Mouse (Mus musculus) kidney, adult 2 months (tissue): ENCODE results near the gene Abcd1. TPM values are rescaled to one million over a fixed set of nuclear protein-coding genes. Genes with fewer than 3 reads are reported as not detected.

Experiments used
- DNase-seq: peaks from one replicate; pipeline ENCODE4 v3.0.0; 2021
- H3K27ac ChIP-seq: fragments of 200-500 bp; 2 replicates; pipeline ENCODE4 v1.5.1; 2012; ENCODE audit warnings: low read depth, low read length, control low read depth, inconsistent platforms; ENCODE audit not compliant: insufficient read depth
- H3K27me3 ChIP-seq: fragments of 200-500 bp; replicated peaks from 2 replicates; pipeline ENCODE4 v1.6.1; 2012; ENCODE audit warnings: mild to moderate bottlenecking, moderate library complexity, low read length, inconsistent platforms; ENCODE audit not compliant: control insufficient read depth, insufficient read depth
- H3K36me3 ChIP-seq: fragments of 200-500 bp; 2 replicates; pipeline ENCODE4 v1.6.1; 2012; ENCODE audit warnings: mild to moderate bottlenecking, moderate library complexity, low read length, inconsistent platforms; ENCODE audit not compliant: control insufficient read depth, insufficient read depth
- H3K4me1 ChIP-seq: fragments of 200-500 bp; 2 replicates; pipeline ENCODE4 v1.6.1; 2011; ENCODE audit warnings: low read length; ENCODE audit not compliant: control insufficient read depth, insufficient read depth
- H3K4me3 ChIP-seq: fragments of 200-500 bp; 2 replicates; pipeline ENCODE4 v1.5.1; 2011; ENCODE audit warnings: mild to moderate bottlenecking, low read depth, low read length, control low read depth; ENCODE audit not compliant: insufficient read depth
- CTCF ChIP-seq: fragments of 200-500 bp; conservative IDR thresholded peaks from 2 replicates; pipeline ENCODE4 v1.5.1; 2011; ENCODE audit warnings: low read depth, mild to moderate bottlenecking, control low read depth, low read length, moderate library complexity, mixed read lengths; ENCODE audit not compliant: insufficient read depth, insufficient read length
- POLR2A ChIP-seq: fragments of 200-500 bp; IDR thresholded peaks from one replicate; pipeline ENCODE4 v1.6.1; 2011; ENCODE audit warnings: low read depth, low read length, control low read depth
- WGBS: fragments of 180-500 bp; shearing (Covaris S2); methylation state at CpG from one replicate; pipeline ENCODE4 v1.1.7; 2018; 5-methylcytosine and 5-hydroxymethylcytosine counted together
- polyA plus RNA-seq: library from polyadenylated mRNA; depleted of rRNA; stranded (reverse); fragments of >200 nt; gene quantifications from 2 replicates; pipeline ENCODE4 v1.2.3, GENCODE M21; 2012; rRNA removed

The Abcd1 gene
- polyA plus RNA-seq, 1 experiment: 20.0 TPM

GRCm38 (mm10) chrX:73774168-73774760 is 57.9 kb downstream of the Abcd1 start, which contains the start of gene Srpk3:
Srpk3 (plus strand) TSS chrX:73774405.
- H3K27ac ChIP-seq: no peak within 1 kb of the TSS
- TF ChIP-seq CTCF (no peak), POLR2A (no peak)
- no peaks in the 10 kb centered on the region for H3K4me1 ChIP-seq
- 8% methylated on average over 9 of the region's 9 CpGs for WGBS
- H3K36me3 ChIP-seq: no peaks in the 10 kb centered on the region; the same call in 1 of the 2 replicates
- H3K4me3 ChIP-seq: no peak within 1 kb of the TSS
- H3K27me3 ChIP-seq: no peaks in the 10 kb centered on the region
- DNase-seq: peak; percentile 17

GRCm38 (mm10) chrX:73774802-73775483 is 58.5 kb downstream of the Abcd1 start:
- no peak overlapping the region for H3K4me3 ChIP-seq
- no peak for TF ChIP-seq POLR2A
- H3K27ac ChIP-seq: no peak overlapping the region

DNA sequence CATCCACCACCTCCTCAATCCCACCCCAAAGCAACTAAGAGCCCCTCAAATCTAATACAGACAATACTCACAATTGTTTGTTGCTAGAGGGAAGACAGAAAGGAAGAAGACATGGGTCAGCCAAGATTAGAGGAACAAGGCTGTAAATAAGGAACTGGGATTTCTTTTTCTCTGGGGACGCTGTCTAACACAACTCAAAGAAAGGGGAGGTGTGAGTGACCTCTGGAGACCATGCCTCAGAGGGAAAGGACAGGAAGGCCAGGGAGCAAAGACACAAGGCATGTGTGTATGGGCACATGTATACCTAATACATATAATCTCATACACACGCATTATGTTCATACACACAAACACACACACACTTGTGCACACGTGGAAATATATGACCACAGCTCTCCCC is 65.8 kb downstream of the Abcd1 start:
- Histone ChIP-seq H3K27ac (no peak overlapping the region), H3K4me3 (no peak overlapping the region), H3K4me1 (peaks cover 8% of the 10 kb centered on the region; the same call in 1 of the 2 replicates), H3K27me3 (no peaks in the 10 kb centered on the region), H3K36me3 (peaks cover 1% of the 10 kb centered on the region; the same call in 1 of the 2 replicates)
- 77% methylated on average over 3 of the region's 3 CpGs for WGBS
- DNase-seq: no peak
- TF ChIP-seq POLR2A: no peak
- no peak for TF ChIP-seq CTCF

More at GRCm38 (mm10) chrX:73774802-73775483, 58.5 kb downstream of the Abcd1 start:
- peaks cover 1% of the 10 kb centered on the region; the same call in 1 of the 2 replicates for H3K36me3 ChIP-seq
- DNase-seq: peak; percentile 20
- no peaks in the 10 kb centered on the region for H3K4me1 ChIP-seq
- no peaks in the 10 kb centered on the region for H3K27me3 ChIP-seq
- 63% methylated on average over 10 of the region's 10 CpGs for WGBS

- peak; percentile 58 for DNase-seq
- peak overlapping the region; percentile 62 for H3K4me3 ChIP-seq
- TF ChIP-seq POLR2A (no peak), CTCF (no peak)
- peak overlapping the region; percentile 84 for H3K27ac ChIP-seq
- H3K36me3 ChIP-seq: no peaks in the 10 kb centered on the region; the same call in 1 of the 2 replicates
- no peaks in the 10 kb centered on the region for H3K27me3 ChIP-seq
- peaks cover 8% of the 10 kb centered on the region; the same call in 1 of the 2 replicates for H3K4me1 ChIP-seq
These were observed 69.3 kb downstream of the Abcd1 start for GRCm38 (mm10) chrX:73785666-73786065.

DNA sequence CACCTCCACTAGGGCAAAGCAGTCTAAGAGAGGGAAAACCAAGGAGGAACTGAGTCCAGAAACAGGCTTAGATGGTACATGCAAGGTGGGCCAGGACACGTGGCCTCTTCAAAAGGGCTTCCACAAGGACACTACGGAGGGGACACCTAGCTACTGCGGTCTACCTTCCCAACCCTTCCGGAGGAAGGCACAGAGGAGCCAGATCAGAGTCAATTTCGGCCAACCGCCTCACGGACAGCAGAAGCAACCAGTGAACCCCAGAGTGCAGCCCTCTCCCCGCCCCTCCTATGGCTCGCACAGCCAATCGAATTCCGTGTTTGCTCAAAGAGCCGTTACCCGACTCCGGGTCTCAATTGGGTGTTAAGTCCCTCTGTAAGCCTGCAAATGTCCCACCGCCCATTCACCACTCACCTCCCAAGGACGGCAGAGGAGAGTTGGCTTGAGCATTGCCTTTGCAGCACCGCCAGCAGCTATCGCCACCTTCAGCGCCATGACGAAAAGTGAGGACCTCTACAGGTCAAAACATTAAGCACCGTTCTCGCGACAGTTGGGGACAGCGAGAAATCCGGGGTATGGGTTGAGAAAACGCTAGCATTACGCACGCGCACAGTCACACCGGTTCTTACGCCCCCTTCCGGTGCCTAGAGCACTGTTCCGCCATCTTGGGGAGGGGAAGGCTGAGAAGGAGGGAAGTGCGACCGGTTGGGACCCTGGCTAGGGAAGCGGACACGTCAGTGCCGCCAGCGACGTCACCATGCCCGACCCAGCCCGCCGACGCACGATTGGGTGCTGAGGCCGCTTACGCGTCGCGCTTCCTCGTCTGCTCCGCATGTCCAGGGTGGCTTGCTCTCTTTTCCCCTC is 70.2 kb downstream of the Abcd1 start, which contains the start of the genes Idh3g and Ssr4:
Idh3g (minus strand) TSS at position 534 of the 861 bp plus-strand sequence.
Ssr4 (plus strand) TSS at position 665 of the 861 bp plus-strand sequence.
- Histone ChIP-seq H3K4me3 (peak within 1 kb of the TSS; percentile 62), H3K27ac (peak within 1 kb of the TSS; percentile 84), H3K27me3 (no peaks in the 10 kb centered on the region), H3K36me3 (no peaks in the 10 kb centered on the region; the same call in 1 of the 2 replicates), H3K4me1 (peaks cover 8% of the 10 kb centered on the region; the same call in 1 of the 2 replicates)
- TF ChIP-seq POLR2A: no peak
- TF ChIP-seq CTCF: no peak
- peak; percentile 97 for DNase-seq
- WGBS: under 1% methylated on average over 34 of the region's 52 CpGs

DNA sequence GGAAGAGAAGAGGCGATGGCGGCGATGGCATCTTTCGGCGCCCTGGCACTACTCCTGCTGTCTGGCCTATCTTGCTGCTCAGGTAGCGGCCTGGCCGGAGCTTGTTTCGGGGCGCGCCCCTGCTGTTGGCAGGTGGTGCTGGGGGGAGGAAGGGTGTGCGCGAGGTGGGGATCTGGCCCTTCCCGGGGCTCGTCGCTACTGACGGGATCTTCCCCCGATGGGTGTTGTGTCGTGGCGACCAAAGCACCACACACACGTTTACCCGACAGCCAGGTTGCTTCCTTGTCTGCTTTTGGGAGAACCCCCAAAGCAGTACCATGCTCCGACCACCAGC is 70.8 kb downstream of the Abcd1 start:
- TF ChIP-seq POLR2A (no peak), CTCF (no peak)
- Histone ChIP-seq H3K4me1 (peaks cover 8% of the 10 kb centered on the region; the same call in 1 of the 2 replicates), H3K36me3 (no peaks in the 10 kb centered on the region; the same call in 1 of the 2 replicates), H3K4me3 (peak overlapping the region; percentile 62), H3K27ac (peak overlapping the region; percentile 69), H3K27me3 (no peaks in the 10 kb centered on the region)
- no peak for DNase-seq
- 0% methylated on average over 18 of the region's 22 CpGs for WGBS

Other genes starting within 250 kb of the Abcd1 start
- 277 and 333 TPM in 2 replicates for gene Bgn, start 233.0 kb upstream of the Abcd1 start, polyA plus RNA-seq
- 0.11 and 0.13 TPM in 2 replicates for gene Atp2b3, start 213.5 kb upstream of the Abcd1 start, polyA plus RNA-seq
- 8.4 and 9.2 TPM in 2 replicates for gene Dusp9, start 77.2 kb upstream of the Abcd1 start, polyA plus RNA-seq
- gene Pnck, start 56.5 kb upstream of the Abcd1 start, polyA plus RNA-seq: 1.3 and 2.3 TPM in 2 replicates
- gene Slc6a8, start 43.4 kb upstream of the Abcd1 start, polyA plus RNA-seq: 228 and 237 TPM in 2 replicates
- gene Bcap31, start 422 bp upstream of the Abcd1 start, polyA plus RNA-seq: 81.7 and 111 TPM in 2 replicates
- 0.58 and 0.83 TPM in 2 replicates for gene Plxnb3, start 40.5 kb downstream of the Abcd1 start, polyA plus RNA-seq
- 2.6 and 4.0 TPM in 2 replicates for gene Srpk3, start 57.8 kb downstream of the Abcd1 start, polyA plus RNA-seq
- gene Idh3g, start 70.3 kb downstream of the Abcd1 start, polyA plus RNA-seq: 749 and 831 TPM in 2 replicates
- 239 and 253 TPM in 2 replicates for gene Ssr4, start 70.4 kb downstream of the Abcd1 start, polyA plus RNA-seq
- 0.88 and 0.94 TPM in 2 replicates for gene Pdzd4, start 108.4 kb downstream of the Abcd1 start, polyA plus RNA-seq
- 35.3 and 41.0 TPM in 2 replicates for gene Avpr2, start 175.5 kb downstream of the Abcd1 start, polyA plus RNA-seq
- gene L1cam, start 179.5 kb downstream of the Abcd1 start, polyA plus RNA-seq: 26.5 TPM in 2 replicates
- 8.9 and 15.5 TPM in 2 replicates for gene Arhgap4, start 205.3 kb downstream of the Abcd1 start, polyA plus RNA-seq
- 61.3 and 69.7 TPM in 2 replicates for gene Naa10, start 205.3 kb downstream of the Abcd1 start, polyA plus RNA-seq
- gene Renbp, start 214.3 kb downstream of the Abcd1 start, polyA plus RNA-seq: 125 and 144 TPM in 2 replicates
- 34.3 and 37.3 TPM in 2 replicates for gene Hcfc1, start 249.8 kb downstream of the Abcd1 start, polyA plus RNA-seq